ENCODE assay signal across 10 mouse cellular contexts in genomic region chr12:75448921-75449320, GRCm38 (mm10). TPM values are rescaled to one million over a fixed set of nuclear protein-coding genes. Genes with fewer than 3 reads are reported as not detected.
DNase-seq lines count a peak whose midpoint lies in the region; ATAC-seq and TF ChIP-seq lines count a peak whose summit lies in the region.
"Had no signal": no experiment of that assay in that cellular context is flagged by ENCODE, and none has a peak within 500 bp of the region (broad histone marks: within the 10 kb centered on the region; RNA-seq: fewer than 3 reads in every experiment).

No protein-coding gene starts in this region.

- no peaks in the 10 kb centered on the region for H3K27me3 ChIP-seq in liver, postnatal 0 days (ENCODE audit: insufficient read depth, low read length)
- no peaks in the 10 kb centered on the region for H3K27me3 ChIP-seq in liver, embryonic 12.5 days (replicated peaks)
- H3K27me3 ChIP-seq: liver, embryonic 15.5 days had no signal

- no peak overlapping the region for H3K4me3 ChIP-seq in liver, postnatal 0 days (ENCODE audit: low read depth, low read length)
- no peak overlapping the region for H3K4me3 ChIP-seq in liver, embryonic 12.5 days
- H3K4me3 ChIP-seq: liver, embryonic 15.5 days had no signal

- peaks cover 28% of the 10 kb centered on the region for H3K36me3 ChIP-seq in liver, postnatal 0 days (replicated peaks; ENCODE audit: insufficient read depth, low read length)
- peaks cover 36% of the 10 kb centered on the region for H3K36me3 ChIP-seq in liver, embryonic 12.5 days

- 0 out of 2 replicates have a peak, but pooled peaks cover 3% of the 10 kb centered on the region for H3K4me1 ChIP-seq in liver, postnatal 0 days (ENCODE audit: insufficient read depth)
- peaks cover 5% of the 10 kb centered on the region; the same call in 1 of the 2 replicates for H3K4me1 ChIP-seq in liver, embryonic 12.5 days
- H3K4me1 ChIP-seq: liver, embryonic 15.5 days had no signal

- ATAC-seq in liver, postnatal 0 days, result no peak
- ATAC-seq in liver, embryonic 12.5 days, result no peak
- peak; percentile 69 for ATAC-seq in common myeloid progenitor, adult 5-6 weeks (replicated peaks; ENCODE audit: low read depth, poor library complexity, severe bottlenecking)
- no peak for ATAC-seq in megakaryocyte-erythroid progenitor cell, adult 5-6 weeks (replicated peaks; ENCODE audit: low FRiP score, low TSS enrichment, poor library complexity, severe bottlenecking)

- DNase-seq in liver, postnatal 0 days, result peak; percentile 34
- DNase-seq in heart, postnatal 10 days, result peak; percentile 42
- DNase-seq in lung, postnatal 36 days, result peak; percentile 83
- no peak for DNase-seq in embryo, embryonic 10 days (ENCODE audit: low spot score)
- no peak for DNase-seq in urinary bladder, postnatal 4 days (ENCODE audit: low spot score in 2 of 2)

- 62% methylated on average over 5 of the region's 5 CpGs for WGBS in liver, postnatal 0 days (ENCODE audit: insufficient replicate concordance)
- 40% methylated on average over 5 of the region's 5 CpGs for WGBS in liver, embryonic 12.5 days (ENCODE audit: insufficient replicate concordance)

- H3K9me3 ChIP-seq in liver, postnatal 0 days (ENCODE audit: low read length), result no peaks in the 10 kb centered on the region
- H3K9me3 ChIP-seq in liver, embryonic 12.5 days (replicated peaks), result no peaks in the 10 kb centered on the region
- H3K9me3 ChIP-seq: liver, embryonic 15.5 days had no signal

- H3K4me2 ChIP-seq in liver, postnatal 0 days (ENCODE audit: low read depth, low read length), result no peak overlapping the region
- H3K4me2 ChIP-seq in liver, embryonic 12.5 days, result no peak overlapping the region
- H3K4me2 ChIP-seq: liver, embryonic 15.5 days had no signal

- no peak overlapping the region for H3K9ac ChIP-seq in liver, postnatal 0 days (replicated peaks)
- no peak overlapping the region for H3K9ac ChIP-seq in liver, embryonic 12.5 days
- H3K9ac ChIP-seq: liver, embryonic 15.5 days had no signal

- intact Hi-C loops in heart, postnatal 10 days (cut with DNase I), result loop anchor here (2.0 kb wide), 1 partner anchor 168 kb away; no protein-coding TSS in a partner anchor

- no peak for TF ChIP-seq CTCF in liver, postnatal 0 days (IDR thresholded peaks at IDR 0.05; ENCODE audit: low read depth)

- no peak overlapping the region for H3K27ac ChIP-seq in liver, postnatal 0 days (ENCODE audit: low read depth)
- no peak overlapping the region for H3K27ac ChIP-seq in liver, embryonic 12.5 days
- H3K27ac ChIP-seq: liver, embryonic 15.5 days had no signal

- TF ChIP-seq EP300 in liver, postnatal 0 days (IDR thresholded peaks at IDR 0.05; ENCODE audit: low read depth), result no peak

RNA-seq across cellular contexts. Expression of gene Gphb5, which starts 32.3 kb away (rescaled TPM):
- not detected in 2 replicates for polyA plus RNA-seq in liver, postnatal 0 days (2015; fragmentation: Nextera tagmentation; extraction: Ambion mirVana)
- polyA plus RNA-seq in liver, embryonic 12.5 days (2016; fragmentation: Nextera tagmentation; extraction: Ambion mirVana), result not detected in 2 replicates
- not detected in 2 replicates for total RNA-seq in common myeloid progenitor, adult 5-6 weeks (2017)
- total RNA-seq in heart, postnatal 10 days (2021), result not detected
- total RNA-seq in megakaryocyte-erythroid progenitor cell, adult 5-6 weeks (2014; fragmentation: Nextera tagmentation), result not detected in 2 replicates
- not detected in 2 replicates for total RNA-seq in megakaryocyte-erythroid progenitor cell, adult 5-6 weeks (2017)
- polyA plus RNA-seq: liver, embryonic 15.5 days; small intestine, adult 2 months had no signal

Comparison
In these comparisons a context has a peak if more than half of its experiments do, and no peak if none do; other contexts are left out.
1. DNase-seq: peak in liver, postnatal 0 days (single experiment), heart, postnatal 10 days (2 of 2) and lung, postnatal 36 days (single experiment); none in embryo, embryonic 10 days (single experiment) and urinary bladder, postnatal 4 days (0 of 2).